Mouse (Mus musculus): ENCODE results near the gene Pin4.
"Not testable (repeated sequence)": the region's sequence is repeated elsewhere in the genome, so short reads cannot be mapped to it uniquely, and the experiment has no call there.

The Pin4 gene

DNA sequence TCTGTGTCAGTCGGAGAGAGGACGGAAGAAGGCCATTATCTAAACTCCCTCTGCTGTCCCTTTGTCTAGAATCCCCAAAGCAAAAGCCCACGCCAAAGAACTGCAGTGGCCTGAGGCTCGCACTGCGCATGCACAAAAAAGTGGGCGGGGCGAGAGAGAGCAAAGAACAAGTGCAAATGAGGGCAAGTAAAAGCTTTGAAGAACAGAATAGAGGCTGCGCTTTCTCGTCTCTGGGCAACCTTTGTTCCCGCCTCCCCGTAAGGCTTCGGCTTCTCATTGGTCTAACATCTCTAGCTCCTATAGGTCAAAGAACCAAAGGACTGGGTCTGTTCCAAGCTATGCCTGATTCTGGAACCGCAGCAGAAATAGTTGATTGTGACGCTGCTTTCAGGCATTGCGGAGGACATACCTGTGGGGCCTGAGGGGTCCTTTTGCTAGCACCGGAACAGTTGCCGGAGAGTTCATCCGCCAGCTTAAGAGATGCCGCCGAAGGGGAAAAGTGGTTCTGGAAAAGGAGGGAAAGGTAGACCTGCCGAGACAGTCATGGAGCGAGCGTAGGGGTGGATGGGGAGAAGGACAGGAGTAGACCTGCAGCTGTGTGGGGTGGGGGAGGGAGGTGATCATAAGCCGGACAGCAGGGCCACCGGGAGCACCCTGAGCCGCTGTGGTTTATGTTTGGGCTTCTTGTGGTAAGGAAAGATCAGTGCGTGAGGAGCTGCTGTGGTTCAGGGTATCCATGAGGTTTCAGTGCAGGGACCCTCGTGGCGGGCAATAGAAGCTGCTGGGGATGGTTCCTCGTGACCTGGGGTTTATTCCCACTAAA is at the start of gene Pin4:
Gene Pin4 (plus strand): TSS at position 406 of the 823 bp plus-strand sequence.
- DNase-seq (ENCODE audit: low read depth, low spot score) = peak; percentile 89

DNA sequence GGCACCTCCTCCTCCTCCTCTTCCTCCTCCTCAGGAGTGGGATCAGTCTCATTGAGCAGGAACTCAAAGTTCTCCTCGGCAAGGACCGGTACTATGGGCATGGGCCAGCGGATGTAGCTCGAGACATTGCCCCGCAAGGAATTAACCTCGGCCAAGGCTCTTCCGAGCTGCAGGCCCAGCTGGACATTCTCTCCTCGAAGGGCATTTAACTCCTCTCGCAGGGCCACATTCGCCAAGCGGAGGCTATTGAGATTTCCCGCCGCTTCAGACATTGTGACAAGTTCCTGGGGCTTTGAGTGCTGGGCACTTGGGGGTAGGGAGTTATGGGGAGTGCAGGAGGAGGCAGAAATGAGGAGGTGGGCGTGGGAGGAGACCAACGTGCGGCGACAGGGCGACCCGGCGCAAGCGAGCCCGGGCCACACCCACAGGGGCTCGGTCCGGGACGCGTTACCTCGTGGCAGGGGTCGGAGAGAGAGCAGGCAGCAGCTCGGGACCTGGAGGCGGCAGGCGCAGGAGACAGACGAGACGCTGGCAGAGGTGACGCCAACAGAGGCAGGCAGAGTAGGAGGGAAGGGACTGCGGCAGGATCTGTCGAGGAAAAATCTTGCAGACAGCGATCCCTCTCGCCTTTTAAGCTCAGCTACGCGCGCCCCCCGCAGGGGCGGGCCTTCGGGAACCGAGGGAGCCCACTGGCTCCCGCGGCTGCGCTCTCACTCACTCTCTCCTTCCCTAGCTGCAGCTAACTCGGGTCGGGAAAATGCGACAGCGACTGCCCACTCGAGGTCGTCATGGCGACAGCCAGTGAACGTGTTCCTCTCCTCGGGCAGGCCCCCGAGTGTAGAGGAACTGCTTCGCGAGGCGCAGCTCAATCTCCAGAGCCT is 48.4 kb upstream of the Pin4 start, which contains the start of gene Rtl5:
Gene Rtl5 (minus strand): TSS at position 714 of the 881 bp plus-strand sequence.
- DNase-seq (ENCODE audit: low read depth, low spot score) = peak; percentile 53

DNA sequence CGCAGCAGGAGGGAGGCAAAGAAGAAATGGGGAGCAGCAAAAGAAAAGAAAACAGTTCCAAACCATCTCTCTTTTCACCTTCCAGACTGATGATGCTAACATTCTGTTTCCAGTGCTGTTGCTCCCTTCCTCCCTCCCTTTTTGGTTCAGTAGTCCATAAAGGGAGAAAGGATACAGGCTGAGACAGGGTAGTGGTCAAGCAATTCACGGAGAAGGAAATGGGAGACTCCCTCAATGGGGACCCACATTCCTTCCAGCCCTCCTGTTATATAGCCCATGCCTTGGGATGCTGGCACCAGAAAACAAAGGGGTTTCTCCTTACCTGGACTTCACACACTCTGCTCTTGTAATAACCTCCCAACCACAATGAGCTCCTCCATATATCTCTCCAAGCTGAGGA is 47.7 kb upstream of the Pin4 start:
- DNase-seq (ENCODE audit: low read depth, low spot score) = no peak

DNA sequence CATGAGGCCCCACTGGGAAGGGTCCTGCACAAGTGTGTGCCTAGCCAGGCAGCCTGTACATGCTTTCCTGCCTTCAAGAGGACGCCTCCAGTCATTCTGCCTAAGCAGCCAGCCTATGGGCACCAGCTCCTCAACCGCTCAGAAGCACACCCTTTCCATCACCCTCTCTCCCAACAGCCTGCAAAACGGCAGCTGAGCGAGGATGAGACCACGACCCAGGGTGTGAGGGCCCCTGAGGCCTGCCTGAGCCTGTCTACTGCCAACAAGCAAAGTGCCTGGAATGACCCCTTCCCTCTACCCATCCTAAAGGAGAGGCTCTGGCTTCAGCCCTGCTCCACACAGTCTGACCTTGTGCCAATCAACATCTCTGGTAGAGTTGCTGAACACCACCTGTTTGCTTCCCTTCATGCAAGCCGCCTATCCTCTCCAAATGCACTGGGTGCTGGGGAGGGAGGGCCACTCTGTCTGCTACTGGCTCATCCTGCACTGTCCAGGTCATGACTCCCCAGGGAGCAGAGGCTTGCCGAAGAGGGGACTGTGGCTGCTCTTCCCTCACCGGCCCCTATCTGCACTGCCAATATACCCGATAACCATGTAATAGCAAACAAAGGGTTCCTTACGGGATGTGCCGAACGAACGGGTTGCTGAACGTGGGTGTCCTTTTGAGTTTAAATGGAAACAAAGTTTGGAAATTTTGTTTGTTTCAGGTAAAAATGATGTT is 45.5 kb upstream of the Pin4 start:
- no peak for DNase-seq (ENCODE audit: low read depth, low spot score)

DNA sequence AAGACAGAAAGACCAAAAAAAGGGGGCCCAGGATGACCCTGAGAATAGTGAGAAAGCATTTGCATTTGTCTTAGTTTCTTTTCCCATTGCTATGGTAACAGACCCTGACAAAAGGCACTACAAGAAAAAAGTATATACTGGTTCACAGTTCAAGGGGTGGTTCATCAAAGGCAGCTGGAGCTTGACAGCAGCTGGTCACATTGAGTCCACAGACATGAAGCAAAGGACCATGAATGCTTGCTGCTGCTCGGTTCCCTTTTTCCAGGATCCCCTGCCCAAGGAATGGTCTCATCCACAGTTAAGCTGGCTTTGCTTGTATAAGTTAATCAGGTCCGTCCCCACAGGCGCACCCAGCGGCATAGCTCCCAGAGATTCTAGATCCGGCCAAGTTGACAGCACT is 44.8 kb upstream of the Pin4 start:
- DNase-seq (ENCODE audit: low read depth, low spot score) = no peak

DNA sequence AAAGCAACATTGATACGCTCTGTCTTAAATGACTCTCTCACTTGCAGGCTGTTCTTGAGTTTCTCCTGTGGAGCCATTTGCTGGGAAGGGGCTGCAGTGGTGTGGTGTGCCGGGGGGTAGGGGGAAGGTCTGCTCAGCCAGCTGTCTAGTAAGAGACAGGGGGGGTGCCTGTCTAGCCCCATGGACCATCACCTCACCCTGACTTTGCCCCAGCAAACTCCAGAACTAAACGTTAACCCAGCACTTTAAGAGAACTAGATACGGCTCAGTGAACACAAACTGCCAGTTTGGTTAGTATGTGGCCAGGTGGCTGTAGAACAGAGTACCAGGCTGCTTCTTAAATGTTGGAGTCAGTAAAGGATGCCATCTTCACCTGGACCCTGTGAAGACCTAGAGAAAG is 44.1 kb upstream of the Pin4 start:
- DNase-seq (ENCODE audit: low read depth, low spot score) = no peak

DNA sequence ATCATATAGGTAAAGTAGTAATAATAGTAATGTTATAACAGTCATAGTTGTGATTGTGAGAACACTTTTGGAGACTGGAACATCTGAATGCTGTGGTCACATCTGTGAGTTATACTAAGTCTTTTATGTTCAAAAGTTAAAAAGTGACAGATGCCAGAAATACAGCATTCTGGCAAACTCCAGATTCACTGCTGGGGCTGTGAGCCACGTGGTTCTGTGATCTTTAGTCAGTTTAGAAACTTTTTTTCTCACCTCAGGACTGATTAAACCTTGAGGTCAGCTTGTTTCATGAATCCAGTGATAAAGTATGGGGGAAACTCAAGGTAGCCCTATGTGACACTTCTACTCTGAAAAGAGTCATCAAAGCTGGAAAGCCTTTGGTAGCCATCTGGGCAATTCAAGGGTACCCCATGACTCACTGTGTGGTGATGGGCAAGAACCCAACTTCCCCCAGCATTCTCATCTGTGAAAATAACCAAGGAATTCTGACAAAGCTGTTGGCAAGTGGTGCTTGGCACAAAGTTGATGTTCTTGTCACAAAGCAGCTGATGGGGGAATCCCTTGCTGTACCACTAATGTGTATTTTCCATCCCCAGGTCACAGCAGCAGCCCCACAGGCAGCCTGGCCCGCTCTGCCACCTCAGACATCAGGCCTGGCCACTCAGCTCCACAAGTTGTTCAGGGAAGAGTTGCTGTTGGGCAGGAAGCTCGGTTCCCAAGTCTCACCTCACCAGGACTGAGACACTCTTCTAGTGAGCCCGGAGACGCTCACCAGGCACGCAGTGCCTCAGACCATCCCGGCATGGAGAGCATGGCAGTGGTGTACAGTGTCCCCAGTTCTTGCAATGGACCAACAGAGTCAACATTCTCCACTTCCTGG is 42.1 kb upstream of the Pin4 start:
- DNase-seq (ENCODE audit: low read depth, low spot score) = no peak

DNA sequence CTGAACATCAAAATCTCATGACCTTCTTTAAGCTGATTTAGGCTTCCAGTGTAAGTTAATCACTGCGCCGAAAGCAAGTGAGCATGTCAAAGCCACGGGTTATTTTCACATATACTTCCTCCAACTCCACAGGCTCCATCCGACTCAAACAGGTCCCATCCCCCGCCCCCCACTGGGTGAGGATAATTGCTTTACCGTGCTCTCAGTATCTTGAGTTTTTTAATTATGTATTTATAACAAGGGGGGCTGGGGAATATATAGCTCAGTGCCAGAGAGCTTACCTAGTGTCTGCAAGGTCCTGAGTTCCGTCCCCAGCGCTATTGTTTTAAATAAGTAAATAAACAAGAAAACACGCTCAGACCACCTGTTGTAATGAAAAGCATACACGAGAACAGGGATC is 38.2 kb upstream of the Pin4 start:
- DNase-seq (ENCODE audit: low read depth, low spot score) = no peak

DNA sequence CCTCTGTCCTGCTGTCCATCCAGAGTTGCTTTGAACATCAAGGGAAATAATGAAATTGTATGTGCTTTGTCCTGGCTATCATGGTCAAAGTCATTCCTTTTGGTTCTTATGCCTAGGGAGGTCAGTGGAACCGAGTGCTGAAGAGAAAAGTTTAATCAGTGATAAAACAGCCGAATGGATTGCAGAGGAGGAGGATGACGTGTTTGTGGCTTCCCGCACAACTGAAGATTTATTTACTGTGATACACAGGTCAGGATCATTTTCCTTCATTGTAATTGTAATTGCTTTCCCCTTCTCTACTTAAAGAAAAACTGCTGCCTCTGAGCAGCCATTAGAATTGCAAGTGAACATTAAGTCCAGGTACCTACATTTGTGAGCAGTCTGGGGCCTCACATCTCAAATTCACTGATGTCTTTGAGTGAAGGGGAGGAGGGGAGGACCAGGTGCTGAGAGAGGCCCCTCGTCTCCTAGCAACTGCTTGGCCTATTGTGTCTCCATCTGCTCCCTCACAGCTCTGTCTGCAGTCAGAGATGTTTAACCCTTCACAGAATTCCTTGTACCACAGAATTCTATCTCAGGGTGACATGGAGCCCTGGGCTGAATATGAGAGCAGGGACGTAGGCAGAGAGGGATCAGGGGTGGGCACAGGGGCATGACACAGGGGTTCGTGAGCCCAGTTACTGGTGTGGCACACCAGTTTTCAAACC is 37.5 kb upstream of the Pin4 start:
- DNase-seq (ENCODE audit: low read depth, low spot score) = peak; percentile 46

DNA sequence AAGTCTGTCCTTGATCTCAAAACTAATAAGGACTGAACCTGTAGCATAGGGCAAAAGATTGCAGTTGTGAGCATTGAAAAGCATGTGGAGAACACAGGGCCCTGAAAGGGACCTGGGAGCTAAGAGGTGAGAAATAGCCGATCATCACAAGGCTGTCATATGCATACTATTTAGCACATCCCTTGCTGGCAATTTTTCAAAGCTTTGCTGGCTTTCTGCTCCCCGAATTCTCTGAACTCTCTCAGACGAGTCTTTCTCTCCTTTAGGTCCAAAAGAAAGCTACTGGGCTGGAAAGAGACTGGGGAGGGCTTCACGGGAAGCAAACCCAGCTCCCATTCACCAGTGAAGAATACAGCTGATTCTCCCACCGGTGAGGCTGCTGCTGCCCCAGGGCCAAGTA is 36.9 kb upstream of the Pin4 start:
- no peak for DNase-seq (ENCODE audit: low read depth, low spot score)

DNA sequence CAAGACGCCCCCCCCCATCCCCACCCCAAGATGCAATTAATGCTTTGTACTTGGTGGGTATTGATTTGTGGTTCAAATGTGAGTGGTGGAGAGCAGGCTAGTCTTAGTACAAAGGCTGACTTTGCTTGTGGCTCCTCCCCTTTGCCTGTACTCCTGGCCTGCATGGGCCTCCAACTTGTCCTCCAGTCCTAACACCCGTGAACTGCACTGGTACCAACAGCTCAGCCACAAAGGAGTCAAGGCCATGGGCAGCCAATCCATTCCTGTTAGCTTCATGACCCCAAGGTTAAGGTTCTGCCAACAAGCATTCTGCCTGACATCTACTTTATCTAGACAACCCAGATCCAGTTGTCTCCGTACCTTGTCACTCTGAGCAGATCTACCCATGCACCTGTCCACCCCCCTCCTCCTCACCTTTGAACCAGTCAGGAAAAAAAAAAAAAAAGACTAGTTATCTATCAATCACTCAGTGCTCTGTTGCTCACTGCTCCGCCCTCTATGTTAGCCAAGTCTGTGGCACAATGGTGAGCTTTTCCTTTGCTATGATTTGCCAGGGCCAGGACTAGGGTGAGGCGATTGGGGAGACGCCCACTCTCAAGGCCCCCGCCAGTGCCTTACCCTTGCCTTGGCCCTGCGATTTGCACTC is 33.3 kb upstream of the Pin4 start:
- no peak for DNase-seq (ENCODE audit: low read depth, low spot score)

DNA sequence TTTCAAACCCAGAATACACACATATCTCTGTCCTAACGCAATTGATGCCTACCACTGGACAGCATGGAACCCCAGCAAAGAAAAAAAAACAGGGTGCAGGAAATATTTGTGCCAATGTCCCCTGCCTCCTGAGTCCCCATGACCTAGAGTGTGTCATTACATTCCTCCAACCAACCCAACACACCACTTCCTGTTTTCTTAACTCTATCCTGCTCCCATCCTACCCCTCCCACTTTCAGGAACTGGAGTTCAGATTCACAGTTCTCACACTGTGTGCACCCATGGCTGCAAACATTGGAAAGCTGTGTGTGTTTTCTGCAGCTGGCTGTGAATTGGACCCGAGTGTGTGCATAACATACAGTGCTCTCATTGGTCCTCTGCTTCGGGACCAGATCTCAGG is 28.6 kb upstream of the Pin4 start:
- no peak for DNase-seq (ENCODE audit: low read depth, low spot score)

DNA sequence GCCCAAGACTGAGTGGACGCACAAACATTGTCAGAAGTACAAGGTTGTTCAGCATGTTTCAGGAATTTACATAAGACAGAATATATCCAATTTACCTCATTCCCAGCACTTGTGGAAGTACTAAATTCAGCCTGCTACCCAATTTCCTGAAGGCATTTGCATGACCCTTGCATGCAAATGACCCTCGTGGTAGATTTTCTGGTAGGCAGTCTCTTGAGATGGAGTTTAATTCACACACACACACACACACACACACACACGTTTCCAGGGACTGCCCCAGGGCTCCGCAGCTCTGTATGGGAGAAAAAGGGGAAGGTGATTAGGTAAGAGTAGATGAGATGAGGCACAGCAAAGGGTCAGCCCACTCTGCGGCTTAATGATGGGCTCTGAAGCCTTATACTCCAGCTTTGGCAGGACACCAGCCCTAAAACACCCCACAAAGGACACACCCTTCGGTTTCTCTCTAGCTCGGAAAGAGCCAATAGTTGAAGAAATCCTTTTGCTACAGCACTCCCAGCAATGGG is 24.8 kb upstream of the Pin4 start:
- no peak for DNase-seq (ENCODE audit: low read depth, low spot score)

DNA sequence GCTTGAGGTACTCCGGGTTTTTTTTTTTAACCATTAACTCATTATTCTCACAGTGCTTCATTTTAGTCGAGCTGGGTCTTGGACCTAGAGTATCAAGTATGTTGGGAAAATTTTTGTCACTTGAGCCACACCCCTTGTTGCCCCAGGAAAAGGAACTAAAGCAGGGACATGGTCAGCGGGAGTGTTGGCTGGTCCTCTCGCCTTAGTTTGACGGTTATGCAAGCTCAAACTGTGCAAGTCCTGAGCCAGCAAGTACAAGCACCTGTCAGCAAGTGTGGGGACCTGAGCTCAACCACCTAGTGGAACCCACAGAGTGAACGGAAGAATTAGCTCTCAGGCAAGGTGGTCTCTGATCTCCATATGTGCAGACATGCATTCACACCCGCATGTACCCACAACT is 17.4 kb upstream of the Pin4 start:
- no peak for DNase-seq (ENCODE audit: low read depth, low spot score)

DNA sequence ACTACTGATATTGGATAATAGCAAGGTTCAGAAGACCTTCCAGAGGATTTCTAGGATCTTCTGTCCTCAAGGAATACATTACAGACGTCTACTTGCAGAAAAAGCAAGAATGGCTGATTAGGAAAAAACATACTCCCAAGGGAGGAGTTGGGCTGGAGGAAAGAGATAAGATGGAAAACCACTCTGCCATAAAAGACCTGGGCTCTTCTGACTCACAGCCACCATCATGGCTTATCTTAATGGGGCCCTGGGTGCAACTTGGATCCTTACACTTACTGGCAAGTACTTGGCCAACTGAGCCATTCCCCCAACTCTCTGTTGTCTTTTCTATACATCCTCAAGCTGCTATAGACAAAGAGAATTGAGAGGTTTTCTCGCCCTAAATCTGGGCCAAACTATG is 15.4 kb upstream of the Pin4 start:
- not testable (repeated sequence) for DNase-seq (ENCODE audit: low read depth, low spot score)

DNA sequence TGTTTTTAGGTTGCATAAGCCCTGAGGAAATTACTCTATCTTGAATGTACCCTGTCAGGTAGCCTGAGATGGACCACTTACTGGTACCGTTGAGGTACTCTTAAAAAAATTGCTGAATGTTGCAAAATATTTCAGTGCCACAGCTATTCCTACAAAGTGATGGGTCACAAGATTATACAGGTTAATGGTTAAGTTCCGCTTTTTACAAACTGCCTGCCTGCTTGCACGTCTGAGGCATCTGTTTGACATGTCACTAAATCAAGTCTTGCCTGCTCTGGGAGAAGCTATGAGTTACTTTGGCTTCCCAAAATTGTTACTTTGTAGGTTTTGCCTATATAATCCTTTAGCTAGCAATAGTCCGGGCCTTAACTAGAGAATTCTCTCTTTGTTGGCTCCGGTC is 9.9 kb upstream of the Pin4 start:
- not testable (repeated sequence) for DNase-seq (ENCODE audit: low read depth, low spot score)

DNA sequence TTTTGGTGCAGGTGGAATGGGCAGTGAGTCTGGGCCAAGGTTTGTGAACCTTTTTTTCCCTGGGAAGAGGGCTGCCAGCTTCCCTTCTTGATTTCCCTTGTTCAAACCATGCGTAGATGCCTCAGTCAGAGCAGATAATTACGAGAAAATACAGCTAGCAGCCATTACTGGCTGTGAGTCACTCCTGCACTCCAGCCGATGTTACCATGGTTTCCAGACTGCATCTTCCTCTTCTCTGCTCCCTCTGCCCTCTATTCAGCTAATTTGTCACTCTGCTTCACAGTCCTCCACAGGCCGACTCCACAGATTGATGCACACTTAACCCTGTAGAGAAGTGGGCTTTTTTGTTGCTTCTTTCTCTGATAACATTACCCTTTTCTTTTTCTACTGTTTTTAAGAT is 3.6 kb upstream of the Pin4 start:
- DNase-seq (ENCODE audit: low read depth, low spot score) = no peak

DNA sequence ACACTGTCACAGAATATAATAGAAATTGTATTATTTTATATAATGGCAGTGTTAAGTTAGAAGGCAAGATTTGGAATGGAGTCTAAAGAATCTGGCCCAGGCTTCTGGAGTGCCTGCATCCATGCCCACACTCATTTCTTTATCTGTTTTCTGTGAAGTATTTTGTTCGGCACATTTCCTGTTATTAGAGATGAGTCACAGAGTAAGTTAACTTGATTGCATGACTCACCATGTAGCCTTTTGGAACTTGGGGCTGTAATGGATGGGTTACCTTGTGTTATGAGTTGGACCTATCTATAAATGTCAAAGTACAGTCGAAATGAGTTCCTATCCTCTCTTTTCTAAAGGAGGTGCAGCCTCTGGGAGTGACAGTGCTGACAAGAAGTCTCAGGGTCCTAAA is 2.1 kb downstream of the Pin4 start:
- no peak for DNase-seq (ENCODE audit: low read depth, low spot score)

DNA sequence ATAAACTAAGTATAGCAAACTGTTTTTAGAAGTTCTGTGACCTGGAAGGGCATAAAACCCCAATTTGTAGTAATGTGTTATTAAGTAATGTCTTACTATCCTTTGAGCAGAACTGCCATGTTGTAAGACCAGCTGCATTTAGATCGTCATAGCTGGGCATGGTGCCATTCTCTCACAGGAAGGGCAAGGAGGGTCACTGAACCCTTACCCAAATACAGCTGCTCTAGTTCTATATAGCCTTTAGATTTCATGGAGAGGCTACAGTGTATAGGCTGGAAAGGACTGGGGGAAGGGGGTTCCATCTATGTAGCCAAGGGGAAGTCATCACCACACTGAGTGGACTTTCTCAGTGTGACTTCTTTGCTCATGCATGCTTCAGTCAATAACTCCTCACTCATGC is 21.9 kb downstream of the Pin4 start:
- no peak for DNase-seq (ENCODE audit: low read depth, low spot score)
